Mouse (Mus musculus) adrenal gland, adult 2 months (tissue): ENCODE data around the gene Cpb2. TPM values are rescaled to one million over a fixed set of nuclear protein-coding genes. Genes with fewer than 3 reads are reported as not detected.
A peak's percentile ranks its signal among the peaks of the same experiment; 100 is the strongest.

ENCODE experiments used
- DNase-seq: peaks from one replicate; pipeline ENCODE4 v3.0.0; 2021
- polyA plus RNA-seq: library from polyadenylated mRNA; depleted of rRNA; stranded (reverse); fragments of >200 nt; gene quantifications from 2 replicates; pipeline ENCODE4 v1.2.3, GENCODE M21; 2012
- total RNA-seq, 2 experiments: library from RNA; stranded (reverse); gene quantifications; 2 replicates each; pipeline ENCODE4 v1.2.3; 2021

Cpb2 gene
- total and polyA plus RNA-seq, 3 experiments, result 1.3 TPM; not detected in 2

DNA sequence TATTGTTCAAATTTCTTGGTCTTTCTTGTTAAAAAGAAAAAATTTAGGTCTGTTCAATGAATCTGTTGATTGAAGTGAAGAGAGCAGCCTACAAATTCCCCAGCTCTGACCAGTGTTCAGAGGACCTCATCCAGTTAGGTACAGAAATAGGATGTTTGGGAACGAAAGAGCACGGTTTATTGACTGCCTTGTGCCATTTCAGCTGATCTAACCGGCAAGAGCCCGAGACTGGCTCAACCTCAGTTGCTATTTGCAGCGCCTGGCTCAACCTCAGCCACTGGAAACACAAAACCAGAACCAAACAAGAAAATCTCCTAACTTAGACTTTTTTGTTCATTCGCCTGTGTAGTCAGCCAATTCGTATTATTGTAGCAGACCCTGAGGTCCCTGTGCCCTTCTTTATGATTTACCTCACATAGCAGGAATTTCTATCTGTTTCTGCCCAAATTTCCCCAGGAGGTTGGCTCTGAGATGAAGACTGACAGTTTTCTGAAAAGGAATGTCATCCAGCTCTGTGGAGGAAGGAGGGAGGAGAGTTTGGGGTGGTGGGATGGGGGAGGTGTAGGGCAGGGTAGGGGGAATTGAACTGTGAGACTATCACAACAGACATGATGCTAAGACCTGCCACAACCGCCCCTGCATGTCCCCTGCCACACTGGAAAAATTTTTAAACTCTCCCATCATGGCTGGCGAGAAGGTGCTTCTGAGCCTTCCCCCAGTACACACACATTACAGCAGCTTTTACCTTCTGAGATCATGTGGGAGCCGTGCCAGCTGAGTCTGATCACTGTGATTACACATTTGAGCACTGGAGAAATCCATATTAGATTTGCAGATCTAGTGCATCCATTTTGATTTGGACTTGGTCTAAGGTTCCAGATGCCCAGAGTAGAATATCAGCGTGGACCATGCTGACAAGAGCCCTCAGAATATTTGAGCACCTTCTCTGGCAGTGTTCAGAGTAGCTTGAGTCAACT is 4.2 kb downstream of the Cpb2 start:
- no peak for DNase-seq

DNA sequence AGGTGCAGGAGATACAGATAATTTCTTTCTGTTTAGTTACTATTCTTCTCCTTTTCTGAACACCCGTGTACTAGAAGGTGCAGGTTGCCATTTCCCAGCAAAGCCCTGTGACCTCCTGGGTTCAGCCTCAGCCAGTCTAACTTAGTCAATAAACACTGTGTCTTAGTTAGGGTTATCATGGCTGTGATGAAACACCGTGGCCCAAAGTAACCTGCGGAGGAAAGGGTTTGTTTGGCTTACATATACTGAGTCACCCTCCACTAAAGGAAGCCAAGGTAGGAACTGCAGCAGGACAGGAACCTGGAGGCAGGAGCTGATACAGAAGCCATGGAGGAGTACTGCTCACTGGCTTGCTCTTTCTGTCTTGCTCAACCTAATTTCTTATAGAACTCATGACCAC is 8.3 kb downstream of the Cpb2 start:
- DNase-seq, result no peak

DNA sequence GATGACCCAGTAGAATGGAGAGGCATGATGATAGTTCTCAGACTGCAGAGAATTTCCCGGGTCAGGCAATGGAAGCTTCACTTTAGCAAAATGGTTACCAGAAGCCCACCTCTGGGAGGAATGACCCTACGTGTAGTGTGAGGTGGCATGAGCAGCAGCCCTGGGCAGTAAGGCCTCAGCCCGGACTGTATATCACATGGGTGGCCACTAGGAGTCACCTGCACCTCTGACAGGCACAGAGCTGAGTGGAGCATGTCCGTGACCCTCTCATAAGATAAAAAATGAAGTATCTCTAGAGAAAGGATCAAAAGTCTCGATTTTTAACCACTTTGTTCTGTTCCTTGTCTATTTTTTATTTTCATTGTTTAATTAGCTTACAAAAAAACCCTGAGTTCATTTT is 14.4 kb downstream of the Cpb2 start:
- DNase-seq, result peak; percentile 49

DNA sequence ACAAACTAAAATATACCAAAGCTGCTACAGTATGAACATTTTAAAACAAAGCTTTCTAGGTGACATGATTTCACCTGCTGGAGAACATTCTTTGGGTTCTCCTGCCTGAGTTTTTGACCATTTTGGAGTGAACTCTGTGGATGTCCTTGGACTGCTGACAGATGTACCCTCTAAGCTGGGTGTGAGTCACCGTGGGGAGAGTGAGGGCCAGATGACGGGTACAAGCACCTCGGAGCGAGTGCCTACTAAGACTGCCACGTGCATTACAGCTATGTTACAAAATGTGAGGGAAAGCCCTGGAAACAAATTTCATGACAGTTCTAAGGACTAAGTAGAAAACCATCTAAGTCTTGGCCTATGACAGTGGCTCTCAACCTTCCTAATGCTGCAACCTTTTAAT is 27.4 kb downstream of the Cpb2 start:
- DNase-seq, result peak; percentile 85

DNA sequence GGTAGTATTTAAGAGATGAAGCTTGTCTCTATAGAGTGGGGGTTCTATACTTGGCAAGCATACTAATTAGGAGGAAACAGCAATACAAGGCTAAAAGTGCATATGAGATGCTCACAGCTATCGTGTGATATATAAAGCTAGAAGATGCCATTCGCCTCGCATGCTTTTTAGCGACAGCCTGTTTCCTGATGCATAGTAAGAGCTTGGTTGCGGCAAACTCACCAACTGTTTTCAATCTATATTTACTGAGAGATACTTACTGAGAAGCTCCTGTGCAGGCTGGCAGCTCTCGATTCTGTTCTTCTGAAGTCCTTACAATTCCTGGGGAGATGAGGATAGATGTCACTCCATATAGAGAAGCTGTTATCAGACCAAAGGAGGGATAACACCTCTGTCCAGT is 37.6 kb downstream of the Cpb2 start:
- no peak for DNase-seq

DNA sequence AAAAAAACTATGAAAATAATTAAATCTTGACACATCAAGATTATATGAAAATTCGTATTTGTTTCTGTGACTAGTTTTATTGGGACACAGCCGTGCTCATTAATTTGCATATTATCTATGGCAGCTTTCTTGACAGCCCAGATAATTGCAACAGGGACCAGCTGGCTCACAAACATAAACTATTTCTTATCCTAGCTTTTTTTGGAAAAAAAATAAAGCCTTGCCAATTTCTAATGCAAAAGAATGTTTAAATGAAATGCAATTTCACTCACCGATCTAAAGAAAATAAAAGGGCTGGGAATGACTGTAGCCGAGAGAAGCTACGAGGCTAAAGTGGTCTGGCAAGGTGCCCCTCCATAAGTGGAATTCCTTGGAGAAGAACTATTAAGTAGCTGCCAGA is 38.3 kb downstream of the Cpb2 start:
- no peak for DNase-seq

DNA sequence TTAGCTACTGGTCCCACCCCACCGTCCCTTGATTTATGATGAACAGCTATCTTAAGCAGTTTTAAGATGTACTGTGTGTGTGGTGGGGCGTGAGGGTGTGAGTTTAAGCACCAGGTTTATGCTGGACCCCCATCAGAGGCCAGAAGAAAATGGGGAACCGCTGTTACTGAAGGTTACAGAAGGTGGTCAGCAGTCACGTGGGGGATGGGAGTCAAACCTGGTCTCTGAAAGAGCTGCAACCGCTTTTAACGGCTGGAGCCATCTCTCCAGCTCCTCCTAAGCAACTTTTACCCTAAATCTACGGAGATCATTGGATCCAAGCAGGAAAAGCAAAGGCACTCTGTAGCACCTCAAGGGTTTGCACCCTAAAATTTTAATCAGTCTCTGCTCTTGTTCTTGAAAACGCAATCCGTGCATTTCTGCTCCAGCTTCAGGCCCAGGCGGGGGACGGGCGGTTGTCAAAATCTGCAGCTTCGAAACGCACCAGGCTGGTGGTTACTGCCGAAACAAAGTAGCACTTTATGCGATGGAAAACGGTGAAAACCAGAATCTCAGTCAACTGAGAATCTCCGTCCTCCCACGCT is 41.6 kb downstream of the Cpb2 start:
- no peak for DNase-seq

DNA sequence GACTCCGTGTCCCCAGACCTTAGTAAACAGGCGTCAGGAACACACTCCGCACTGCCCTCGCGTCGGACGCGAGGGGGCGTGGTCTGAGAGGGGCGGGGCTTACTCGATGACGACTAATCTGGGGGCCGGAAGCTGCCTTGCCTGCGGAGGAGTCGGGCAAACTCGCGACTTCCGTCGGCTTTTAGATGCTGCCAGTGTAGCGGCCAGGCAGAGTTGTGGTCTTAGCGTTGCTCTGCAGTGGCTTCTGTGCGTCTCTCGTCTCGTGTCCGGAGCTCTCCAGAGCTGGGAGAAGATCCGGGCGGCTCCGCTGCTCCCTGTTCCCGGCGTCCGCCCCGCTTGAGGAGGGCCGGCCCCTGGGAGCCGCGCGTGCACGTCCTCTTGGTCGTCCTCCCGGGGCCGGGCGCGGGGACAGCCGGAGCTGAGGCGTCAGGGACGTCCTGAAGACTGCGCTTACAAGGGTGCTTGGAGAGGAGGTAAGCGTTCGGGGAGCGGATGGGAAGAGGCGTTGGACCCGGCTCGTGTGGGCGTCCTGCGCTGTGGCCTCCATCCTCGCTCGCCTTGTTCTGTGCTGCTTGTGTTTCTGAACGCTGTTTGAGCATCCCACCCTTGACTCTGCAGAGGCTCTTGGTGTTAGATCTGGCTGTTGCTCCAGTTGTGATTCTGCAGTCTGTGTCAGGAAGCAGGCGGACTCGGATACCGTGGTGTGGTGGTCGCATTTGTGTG is 42.3 kb downstream of the Cpb2 start, which contains the start of gene Zc3h13:
Gene Zc3h13, plus strand, starts transcription at position 181 of the 723 bp plus-strand sequence.
- peak; percentile 98 for DNase-seq

DNA sequence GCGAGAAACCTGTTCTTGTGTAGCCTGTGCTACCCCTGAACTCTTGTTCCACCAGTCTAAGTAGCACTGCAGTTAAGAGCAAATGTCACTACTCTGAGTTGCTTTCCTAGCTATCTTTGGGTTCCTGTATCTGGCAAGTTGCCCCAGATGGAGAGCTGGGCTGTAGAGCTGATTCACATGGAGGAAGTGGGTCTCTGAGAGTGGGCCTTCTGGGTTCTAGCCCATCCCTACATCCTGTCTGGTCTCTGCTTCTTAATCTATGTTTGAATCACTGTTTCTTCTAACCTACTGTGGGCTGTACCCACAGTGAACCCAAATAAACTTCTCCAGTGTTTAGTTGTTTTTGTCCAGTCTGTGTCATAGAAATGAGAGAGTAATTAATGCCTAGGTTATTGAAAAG is 59.0 kb downstream of the Cpb2 start:
- no peak for DNase-seq

DNA sequence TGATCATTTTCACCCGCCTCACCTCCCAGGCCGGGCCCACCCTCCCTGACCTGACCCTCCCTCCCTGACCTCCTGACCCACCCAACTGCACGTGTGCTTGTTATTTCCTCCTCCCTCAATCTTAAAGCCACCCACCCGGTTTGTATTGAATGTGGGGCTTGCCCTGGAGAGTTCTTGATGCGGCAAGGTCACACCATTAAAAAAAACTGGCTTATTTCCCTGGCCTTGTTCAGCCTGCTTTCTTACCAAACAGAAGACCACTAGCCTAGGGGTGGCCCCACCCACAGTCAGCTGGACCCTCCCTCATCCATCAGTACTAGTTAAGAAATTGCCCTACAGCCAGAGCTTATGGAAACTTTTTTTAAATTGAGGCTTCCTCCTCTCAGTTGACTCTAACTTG is 61.7 kb downstream of the Cpb2 start:
- no peak for DNase-seq

DNA sequence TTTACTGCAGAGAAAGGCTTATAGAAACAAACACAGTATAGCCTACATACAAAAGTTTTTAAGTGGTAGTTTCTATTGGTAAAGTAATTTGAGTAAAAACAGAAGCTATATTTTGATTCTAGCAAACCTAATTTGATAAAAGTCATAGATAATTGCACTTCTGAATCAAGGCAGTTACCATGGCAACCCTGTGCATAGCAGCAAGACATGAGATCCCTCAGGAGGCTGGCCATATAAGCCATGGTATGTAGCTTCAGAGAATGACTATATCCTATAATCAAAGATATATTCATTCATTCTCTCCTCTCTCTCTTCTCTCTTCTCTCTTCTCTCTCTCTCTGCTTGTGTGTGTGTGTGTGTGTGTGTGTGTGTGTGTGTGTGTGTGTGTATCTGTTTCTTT is 65.8 kb downstream of the Cpb2 start:
- no peak for DNase-seq

DNA sequence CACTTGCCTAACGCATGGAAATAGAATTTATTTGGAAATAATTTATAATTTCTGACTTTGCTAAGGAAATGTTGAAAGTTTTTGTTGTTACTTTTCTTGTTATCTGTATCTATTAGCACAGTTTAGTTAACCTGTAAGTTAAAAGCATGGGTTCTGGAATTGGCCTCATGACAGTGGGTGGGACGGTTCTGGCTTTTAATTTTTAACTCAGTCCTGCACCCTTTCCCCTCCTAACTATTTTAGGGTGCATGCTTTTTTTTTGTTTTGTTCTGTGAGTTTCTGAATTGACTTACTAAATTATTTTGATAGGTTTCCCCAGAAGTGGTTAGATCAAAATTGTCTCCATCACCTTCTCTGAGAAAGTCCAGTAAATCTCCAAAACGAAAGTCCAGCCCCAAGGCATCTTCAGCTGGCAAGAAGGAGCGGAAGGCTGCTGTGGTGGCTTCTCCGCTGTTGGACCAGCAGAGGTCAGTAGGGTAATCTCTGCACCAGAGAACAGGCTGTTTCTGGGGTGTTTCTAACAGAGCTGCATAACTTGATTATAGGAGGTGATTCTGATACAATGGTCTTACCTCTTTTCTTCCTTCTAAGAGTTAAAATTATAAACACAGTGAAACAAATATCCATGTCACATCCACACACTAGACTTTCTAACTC is 67.4 kb downstream of the Cpb2 start:
- no peak for DNase-seq

DNA sequence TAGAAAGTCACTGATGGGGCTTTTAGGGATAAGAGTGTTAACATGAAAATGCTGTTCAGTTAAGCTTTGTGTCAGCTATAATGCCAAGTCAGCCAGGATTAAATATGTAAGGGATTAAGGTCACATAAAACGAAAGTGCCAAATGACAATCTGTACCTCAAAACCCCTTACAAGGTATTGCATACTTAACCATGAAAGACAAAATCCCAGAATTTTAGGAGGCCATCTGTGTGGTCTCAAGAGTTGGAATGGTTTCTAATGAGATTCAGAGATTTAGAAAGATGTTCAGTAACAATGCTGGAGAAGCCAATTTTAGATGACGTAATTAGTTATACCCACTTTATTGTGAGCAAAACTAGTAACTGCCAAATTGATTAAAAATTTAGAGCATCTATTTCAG is 72.4 kb downstream of the Cpb2 start:
- DNase-seq, result no peak

DNA sequence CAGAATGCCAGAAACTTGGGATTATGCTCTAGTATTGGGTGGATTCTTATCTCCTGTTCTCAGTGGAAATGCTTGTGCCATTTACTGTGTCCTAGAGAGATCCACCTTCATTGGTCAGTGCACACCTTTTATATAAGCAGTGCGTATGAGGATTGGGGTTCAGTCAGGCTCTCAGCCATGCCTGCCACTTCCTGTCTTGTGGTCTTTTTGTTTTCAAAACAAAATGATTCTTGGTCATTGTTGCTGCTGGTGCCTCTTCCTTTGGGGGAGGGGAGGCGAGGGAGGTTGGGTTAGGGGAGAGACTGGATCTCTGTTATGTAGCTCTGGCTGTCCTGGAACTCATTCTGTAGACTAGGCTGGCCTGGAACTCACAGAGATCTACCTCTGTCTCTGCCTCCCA is 76.6 kb downstream of the Cpb2 start:
- no peak for DNase-seq

DNA sequence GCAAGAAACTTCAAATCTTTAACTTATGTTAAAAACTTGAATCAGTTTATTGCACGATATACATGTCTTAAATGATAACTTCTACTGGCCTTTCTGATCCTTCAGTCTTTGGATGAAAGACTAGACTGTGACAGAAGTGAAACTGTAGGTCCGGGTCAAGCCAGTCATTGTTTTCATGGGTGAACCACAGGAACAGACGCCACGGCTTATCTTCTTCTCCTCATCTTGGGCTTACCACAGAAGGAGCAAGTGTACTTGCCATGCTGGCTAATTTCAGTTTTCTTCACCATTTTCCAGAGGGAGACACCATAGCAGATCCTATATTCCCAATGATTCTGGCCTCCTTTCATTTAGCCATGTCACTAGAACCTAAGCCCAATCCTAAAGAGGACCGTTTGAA is 78.2 kb downstream of the Cpb2 start:
- DNase-seq, result no peak

DNA sequence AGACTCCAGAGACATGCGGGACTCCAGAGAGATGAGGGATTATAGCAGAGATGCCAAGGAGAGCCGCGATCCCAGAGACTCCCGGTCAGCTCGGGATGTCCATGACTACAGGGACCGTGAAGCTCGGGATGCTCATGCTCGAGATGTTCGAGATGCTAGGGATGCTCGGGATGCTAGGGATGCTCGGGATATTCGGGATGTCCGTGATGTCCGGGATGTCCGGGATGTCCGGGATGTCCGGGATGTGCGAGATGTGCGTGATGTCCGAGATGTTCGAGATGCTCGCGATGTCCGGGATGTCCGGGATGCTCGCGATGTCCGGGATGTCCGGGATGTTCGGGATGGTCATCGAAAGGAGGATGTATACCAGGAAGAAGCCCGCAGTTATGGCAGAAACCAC is 81.3 kb downstream of the Cpb2 start:
- DNase-seq, result no peak

DNA sequence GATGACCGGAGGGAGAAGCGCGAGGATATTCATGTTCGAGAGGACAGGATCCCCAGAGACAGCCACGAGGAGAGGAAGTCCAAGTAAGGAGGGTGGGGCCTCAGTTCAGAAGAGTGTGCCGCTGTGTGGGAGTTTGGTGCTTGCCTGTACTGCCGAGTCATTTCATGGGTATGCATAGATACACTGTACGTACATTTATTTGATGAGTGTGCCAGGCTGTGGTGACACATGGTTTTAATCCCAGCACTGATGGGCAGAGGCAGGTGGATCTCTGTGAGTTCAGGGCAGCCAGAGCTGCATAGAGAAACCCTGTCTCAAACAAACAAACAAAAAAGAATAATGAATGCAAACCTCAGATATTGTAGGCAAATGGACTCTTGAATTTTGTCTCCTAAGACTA is 86.0 kb downstream of the Cpb2 start:
- DNase-seq, result no peak

DNA sequence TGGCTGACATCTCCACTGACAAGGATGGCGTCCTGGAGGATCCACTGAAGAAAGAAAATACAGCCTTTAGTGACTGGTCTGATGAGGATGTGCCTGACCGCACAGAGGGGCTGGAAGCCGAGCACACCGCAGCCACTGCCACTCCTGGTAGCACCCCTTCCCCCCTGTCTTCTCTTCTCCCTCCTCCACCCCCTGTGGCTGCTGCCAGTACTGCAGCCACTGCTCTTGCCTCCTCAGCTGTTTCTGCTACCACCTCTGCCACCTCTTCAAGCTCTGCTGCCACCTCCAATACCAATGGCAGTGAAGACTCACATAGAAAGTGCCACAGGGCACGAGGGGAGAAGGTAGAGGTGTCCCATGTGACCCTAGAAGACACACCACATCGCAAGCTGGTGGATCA is 88.5 kb downstream of the Cpb2 start:
- no peak for DNase-seq
